Mouse (Mus musculus) kidney, postnatal 4 days (tissue): ENCODE data around the gene Lbx2.

Source experiments
- DNase-seq, 2 experiments: peaks; one replicate each; pipeline ENCODE4 v3.0.0; 2021; ENCODE audit warnings: mixed read lengths in 2 of 2

Lbx2 gene

DNA sequence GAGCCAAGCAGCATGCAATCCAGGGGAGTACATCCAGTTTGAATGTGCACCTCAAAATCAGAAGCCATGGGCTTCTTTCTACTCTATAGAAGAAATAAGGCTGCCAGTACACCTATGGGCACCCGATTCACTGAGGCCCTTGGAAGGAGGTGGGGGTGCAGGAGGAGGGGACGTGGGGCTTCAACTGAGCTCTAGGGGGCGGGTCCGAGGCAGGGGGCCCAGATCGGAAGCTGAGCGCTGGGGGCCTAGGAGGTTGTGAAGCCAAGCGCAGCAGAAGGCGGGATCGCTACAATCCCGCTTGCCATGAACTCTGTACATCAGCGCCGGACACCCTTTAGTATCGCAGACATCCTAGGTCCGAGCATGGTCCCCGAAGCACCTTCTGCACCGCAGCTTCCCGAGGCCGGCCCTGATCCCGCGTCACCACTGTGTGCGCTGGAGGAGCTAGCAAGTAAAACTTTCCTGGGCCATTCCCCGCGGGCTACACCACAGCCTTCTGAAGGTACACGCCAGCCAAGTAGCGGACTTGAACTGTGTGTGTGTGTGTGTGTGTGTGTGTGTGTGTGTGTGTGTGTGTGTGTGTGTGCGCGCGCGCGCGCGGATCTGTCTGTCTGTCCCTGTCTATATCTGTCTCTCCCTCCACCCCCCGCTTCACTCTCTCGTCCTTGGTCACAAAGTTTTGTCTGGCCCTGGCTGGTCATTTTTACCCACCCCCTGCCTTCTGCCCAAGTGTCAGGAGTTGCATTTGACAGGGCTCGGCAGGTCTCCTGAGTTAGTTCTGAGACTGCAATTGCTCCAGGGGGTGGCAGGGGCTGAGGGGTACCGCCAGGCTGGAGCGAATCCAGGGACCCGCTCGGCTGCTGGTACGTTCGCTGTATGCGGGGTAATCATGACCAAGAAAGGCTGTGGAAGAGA, at the start of gene Lbx2:
Gene Lbx2, plus strand, starts transcription at position 247 of the 915 bp plus-strand sequence.
- DNase-seq, result peak; percentile 34 to 49

DNA sequence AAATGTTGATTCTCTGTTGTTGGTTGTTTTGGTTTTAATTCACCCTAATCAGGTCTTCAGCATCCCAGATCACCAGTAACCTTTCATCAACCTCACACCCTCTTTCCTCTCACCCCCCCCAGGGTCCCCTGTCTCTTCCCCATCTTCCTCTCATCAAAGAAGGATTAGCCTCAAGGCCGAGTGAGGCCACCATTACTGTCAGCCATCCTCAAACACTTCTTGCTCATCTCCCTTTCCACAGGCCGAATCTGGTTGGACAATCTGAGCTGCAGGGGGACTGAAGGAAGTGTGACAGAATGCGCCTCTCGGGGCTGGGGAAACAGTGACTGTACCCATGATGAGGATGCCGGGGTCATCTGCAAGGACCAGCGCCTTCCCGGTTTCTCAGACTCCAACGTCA, 49.0 kb upstream of the Lbx2 start:
- no peak for DNase-seq

DNA sequence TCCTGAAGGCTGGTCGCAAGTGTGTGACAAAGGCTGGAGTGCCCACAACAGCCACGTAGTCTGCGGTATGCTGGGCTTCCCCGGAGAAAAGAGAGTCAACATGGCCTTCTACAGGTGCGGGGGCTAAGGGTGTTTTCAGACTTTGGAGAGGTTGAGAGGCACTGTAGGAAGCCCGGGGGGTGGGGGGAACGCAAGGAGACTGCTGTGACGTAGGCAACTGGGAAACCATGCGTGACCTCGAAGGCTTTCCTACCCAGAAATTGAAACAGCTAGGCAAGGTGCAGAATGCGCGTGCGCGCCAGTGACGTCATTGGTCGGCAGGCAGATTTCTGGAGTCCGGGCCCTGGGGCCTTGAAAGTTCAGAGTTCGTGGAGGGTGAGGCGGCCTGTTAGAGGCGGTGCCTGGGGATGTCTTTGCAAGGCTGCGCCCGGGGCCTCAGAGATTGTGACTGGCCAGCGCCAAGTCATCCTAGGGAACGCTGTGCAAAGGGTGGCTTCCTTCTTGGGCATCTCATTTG, 47.6 kb upstream of the Lbx2 start:
- peak; percentile 93 to 94 for DNase-seq

DNA sequence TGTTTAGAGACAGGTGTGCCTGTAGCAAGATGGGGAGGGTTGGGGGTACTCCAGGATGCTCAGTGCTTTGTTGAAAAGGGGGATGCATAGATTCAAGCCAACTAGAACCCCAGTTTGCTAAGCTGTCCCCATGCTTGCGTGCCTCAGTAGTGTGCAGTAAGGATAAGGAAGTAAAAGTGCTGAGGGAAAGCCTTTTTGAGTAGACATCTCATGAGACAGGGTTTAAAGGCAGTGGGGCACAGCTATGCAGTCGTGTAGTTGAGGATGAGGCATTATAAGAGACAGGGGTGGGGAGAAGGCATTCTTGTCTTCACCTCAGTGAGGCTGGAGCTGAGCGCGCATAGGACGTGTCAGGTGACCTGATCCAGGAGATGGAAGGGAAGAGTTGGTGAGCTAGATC, 45.6 kb upstream of the Lbx2 start:
- no peak for DNase-seq

DNA sequence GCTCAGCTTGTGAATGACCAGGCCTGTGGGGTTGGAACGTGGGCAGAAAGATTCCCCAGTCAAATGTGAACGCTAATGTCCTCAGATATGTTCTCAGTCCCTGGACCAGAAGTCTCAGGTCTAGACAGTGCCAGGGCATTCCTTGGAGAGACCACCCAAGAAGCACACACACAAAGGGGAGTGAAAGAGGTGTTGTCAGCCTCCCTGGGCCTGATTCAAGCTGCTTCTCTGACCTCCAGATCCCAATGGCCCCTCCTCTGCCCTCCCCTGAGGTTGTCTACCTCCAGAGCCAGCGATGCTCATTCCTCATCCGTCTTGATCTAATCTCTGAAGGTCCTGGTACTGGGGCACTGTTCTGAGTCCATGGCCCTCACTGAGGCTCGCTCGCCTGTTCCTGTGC, 42.6 kb upstream of the Lbx2 start:
- DNase-seq, result no peak

DNA sequence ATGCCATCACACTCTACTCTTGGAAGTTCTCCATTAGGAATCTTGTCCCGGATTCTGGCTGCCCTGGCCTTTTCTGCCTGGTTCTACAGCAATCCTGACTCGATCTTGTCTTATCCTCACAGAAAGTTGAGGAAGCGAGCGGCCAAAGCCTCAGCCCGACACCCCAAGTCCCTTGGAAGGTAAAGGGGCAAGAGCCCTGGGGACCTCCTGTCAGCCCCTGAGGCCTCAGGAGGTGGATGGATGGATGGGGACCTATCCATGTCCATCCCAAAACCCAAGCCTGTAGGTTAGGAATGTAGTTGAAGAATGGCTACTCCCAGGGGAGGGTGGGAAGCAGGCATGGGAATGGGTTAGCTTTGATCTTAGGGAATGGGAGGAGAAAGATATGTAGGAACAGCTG, 42.2 kb upstream of the Lbx2 start:
- no peak for DNase-seq

DNA sequence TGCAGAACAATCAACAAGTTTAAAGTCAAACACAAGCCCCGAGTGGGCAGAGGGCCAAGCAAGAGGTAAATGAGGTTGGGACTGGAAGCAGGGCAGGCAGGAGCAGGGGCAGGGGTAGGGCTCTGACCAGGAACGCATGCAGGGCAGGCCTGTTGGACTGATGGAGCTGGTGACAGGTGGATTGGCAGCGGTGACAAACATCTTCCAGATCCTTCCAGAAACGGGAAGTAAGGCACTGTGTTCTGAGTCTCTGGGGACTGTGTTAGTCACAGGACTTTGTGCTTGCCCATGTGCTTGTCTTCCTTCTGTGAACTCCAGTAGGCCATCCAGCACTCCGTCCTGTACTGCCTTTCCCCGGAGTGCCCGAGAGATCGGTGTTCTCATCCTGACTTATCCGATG, 41.4 kb upstream of the Lbx2 start:
- DNase-seq, result no peak

DNA sequence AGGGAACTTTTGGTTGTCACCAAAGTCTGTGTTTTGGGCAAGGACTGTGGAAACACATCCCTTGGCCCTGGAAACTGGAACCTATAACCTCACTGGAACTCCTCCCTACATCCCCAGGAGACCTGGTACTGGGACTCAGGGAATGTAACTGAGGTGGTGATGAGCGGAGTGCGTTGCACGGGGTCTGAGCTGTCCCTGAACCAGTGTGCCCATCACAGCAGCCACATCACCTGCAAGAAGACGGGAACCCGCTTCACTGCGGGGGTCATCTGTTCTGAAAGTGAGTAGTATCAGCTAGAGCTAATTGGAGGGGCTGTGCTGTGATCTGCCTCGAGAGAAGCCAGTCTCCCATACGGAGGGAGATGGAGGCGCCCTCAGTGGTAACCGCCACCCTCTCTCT, 36.8 kb upstream of the Lbx2 start:
- no peak for DNase-seq

DNA sequence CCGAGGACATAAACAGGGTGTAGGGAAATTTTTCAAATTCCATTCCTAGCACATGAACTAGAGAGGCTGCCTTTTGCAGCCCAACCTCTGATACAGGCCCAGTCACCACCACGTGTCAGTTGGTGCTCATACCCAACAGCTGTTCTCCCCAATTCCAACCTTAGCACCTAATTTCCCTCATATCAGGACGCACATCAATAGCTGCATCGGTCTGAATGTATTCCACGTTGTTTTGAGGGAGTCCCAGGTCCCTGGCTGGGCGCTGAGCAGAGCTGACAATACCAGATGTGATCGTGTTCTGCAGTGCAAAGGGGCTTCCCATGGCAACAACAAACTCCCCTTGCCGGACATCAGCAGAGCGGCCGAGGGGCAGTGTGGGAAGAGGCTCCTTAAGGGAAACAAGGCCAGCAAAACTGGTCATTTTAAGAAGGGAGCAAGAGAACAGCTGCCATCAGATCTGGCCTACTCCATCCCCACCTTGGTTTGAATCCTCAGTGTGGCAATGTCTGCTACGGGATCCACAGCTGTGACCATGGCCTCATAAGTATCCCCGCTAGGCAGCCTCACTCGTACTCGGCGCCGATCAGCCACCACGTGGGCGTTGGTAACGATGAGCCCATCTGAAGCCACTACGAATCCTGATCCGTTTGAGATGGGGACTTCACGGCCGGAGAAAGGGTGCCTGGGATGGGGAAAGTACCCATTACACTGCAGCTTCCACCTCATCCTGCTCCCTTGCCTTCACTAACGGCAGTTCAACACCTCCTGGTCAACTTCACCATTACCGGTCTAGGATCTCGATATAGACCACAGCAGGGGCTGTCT, 32.8 kb upstream of the Lbx2 start:
- peak; percentile 47 to 60 for DNase-seq

DNA sequence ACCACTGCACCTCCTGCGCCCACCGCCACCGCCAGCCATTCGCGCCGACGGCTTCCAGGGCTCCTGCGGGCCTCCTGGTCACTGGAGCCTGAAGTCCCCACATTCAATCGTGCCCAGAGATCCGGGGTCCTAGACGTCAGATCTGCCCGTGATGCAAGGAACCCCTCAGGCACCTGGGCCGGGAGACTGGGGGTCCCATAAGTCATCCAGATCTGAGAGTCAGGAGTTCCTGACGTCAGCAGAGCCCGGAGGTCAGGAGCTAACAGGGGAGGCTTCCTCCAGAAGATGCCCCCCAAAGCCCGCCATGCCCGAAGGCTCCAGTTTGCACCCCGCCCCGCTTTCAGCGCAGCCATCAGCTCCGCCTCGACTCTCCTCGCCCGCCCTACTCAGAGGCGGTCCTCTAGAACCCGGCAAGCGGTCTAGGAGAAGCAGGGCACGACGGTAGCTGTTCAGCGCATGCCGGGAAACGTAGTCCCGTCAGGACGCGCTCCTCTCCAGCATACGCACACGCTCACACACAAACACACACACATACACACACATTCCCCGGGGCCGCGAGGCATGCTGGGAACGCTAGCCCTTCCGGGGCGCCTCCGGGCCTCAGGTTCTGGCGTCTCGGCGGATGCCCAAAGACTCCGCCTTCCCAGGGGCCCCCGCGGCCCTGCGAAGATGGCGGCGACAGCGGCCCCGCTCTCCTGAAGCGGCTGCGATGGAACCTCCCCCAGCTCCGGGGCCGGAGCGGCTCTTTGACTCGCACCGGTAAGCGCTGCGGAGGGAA, 31.9 kb upstream of the Lbx2 start, which contains the start of gene Aup1:
Gene Aup1, plus strand, starts transcription at position 448 of the 778 bp plus-strand sequence.
- peak; percentile 95 to 97 for DNase-seq

DNA sequence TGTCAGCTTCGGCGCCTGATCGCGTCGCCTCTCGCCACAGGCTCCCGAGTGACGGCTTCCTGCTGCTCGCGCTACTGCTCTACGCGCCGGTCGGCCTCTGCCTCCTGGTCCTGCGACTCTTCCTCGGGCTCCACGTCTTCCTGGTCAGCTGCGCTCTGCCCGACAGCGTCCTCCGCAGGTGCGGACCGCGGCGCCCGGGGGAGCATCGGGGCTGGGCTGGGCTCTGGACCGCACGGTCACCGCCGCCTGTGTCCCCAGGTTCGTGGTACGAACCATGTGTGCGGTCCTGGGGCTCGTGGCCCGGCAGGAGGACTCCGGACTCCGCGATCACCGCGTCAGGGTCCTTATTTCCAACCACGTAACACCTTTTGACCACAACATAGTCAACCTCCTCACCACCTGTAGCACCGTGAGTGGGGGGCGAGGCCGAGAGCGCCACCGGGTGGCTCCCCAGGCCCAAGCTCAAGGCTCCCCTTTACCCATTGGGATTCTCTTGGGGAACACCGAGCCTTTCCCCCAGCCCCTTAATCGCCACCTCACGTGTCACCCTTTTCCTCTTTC, 31.2 kb upstream of the Lbx2 start, which contains the start of gene Htra2:
Gene Htra2, minus strand, starts transcription at position 403 of the 561 bp plus-strand sequence.
- DNase-seq, result peak; percentile 43 to 67

DNA sequence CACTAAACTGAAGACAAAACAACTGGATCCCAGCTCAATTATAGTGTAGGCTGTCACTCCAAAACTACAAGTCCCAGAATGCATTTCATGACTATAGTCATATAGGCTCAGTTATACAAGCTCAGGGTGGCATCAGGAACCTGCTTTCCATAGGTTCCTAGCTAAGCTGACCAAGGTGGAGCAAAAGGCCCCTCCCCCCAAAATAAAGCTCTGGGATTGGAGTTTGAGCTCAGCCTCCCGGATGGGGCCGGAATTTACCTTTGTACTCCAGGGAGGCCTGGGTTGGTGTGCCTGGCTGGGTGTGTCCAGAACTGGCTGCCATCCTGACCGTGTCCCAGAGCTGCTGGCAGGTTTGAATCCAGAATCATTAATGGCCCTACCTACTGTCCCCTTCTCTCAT, 28.4 kb upstream of the Lbx2 start, which contains the start of gene Dqx1:
Gene Dqx1, plus strand, starts transcription at position 55 of the 400 bp plus-strand sequence.
- peak; percentile 50 to 73 for DNase-seq

DNA sequence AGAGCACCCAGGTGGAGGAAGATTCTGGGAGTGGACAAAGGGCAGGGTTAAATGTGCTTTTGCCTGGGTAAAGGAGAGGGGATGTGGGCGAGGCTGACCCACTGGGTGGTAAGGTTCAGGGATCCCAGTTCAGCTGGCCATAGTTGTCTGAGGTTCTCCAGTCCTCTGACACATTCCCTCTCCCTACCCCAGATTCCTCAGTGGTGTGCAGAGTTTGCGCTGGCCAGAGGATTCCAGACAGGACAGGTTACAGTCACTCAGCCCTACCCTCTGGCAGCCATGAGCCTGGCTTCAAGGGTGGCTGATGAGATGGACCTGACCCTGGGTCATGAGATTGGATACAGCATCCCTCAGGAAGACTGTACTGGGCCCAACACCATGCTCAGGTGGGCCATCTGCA, 27.4 kb upstream of the Lbx2 start:
- no peak for DNase-seq

DNA sequence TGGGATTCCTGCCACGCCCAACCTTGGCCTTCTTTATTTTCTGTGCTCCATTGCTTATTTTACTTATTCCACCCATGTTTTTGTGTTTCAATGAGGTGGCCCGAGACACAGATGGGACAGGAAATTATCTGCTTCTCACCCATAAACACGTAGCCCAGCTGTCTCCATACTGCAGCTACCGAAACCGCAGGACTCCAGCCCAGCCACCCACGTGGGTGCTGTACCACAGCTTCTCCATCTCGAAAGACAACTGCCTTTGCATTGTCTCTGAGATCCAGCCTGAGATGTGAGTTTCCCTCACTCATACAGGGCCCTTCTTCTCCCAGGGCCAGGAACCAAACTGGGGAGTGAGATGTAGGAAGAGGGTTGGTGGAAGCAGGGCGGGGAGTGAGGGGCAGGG, 20.2 kb upstream of the Lbx2 start:
- no peak for DNase-seq

DNA sequence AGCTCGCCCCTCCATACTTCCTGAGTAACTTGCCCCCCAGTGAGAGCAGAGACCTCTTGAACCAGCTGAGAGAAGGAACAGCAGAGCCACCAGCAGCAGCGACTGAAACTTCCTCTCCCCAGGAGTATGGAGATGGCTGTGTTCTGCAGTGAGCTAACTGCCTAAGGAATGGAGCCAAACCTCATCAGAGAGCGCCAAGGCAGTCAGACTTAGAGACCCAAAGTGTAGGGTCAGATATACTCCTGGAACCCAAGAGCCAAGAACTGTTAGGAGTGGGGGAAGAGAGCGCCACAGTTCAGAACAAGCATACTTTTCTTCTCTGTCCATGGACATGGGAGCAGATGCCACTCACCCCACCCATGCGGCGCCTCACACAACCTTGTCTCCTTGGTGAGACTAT, 19.7 kb upstream of the Lbx2 start:
- DNase-seq, result no peak

DNA sequence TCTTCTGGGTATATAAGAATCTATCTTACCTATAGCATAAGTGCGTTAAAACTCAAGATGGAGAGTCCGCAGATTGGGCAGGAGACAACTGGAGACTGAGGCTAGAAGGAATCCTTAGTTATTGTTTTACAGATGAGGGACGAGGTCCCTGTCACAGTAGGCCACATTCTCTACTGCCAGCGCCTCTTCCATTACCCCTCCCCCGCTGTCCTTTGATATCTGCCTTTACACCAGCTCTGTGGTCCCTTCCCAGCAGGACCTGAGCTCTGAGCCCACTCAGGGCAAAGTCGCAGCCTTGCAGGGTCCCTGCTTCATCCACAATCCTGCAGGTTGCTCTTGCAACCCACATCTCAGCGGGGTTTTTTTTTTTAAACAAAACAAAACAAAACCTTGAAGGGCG, 17.9 kb upstream of the Lbx2 start:
- no peak for DNase-seq

DNA sequence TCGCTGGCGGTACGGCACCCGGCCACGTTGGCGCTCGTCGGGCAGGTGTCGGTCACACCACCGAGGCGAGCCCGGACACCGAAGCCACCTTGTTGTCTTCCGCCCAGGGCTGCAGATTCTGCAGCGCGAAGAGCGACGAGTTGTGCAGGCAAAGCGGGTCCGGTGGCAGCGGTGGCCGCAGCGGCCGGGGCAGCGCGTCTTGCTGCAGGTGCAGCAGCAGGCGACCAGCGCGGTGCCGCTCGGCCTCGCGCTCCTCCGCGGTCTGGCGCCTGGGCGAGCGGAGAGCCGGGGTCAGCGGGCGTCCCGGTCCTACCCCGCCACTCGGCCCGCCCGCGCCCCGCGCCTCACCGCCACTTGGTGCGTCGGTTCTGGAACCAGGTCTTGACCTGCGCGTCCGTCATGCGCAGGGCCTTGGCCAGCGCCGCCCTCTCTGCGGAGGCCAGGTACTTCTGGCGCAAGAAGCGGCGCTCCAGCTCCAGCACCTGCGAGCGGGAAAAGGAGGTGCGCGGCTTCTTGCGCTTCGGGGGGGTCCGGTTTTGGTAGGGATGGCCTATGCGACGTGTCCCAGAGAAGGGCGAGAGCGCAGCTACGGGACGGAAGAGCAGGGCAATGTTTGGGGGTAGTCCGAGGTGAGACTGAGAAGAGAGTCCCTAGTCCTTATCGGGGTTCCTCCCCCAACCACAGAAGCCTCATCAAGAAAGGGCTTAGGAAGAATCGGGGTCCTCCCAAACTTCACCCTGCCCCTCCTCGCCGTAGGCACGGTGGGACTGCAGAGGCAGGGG, 17.3 kb upstream of the Lbx2 start:
- DNase-seq, result peak in 1 of 2 experiments; percentile 58

DNA sequence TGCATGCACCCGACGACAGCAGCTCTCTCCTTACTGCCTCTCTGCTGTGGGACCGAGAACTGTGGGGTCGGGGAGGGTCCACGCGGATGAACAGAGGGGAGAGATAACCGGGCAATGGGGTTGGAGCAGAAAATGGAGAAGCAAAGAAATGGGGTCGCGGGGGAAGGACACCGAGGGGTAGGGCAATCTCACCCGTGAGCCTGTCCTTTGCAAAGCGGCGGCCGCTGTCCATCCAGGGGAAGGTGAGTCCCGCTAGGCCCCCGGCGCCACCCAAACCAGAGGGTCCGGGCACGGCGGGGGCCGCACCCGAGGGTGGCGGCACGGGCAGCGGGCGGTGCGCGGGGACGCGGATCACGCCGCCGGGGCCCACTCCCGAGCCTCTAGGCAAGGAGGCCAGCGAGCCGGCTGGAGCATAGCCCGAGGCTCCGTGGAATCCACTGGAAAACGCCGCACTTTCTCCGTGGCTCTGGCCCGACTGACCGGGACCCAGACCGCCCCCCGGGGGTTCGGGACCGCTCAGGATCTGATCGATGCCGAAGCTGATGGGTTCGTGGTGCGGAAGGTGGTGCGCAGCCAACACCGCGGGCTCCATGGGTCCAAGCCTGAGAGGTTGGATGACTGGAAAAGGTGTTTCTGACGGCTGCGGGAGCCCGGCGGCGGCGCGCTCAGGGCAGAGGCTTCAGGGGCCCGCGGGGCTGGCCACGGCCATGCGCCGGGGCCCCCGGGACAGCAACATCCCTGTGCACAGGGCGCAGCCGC, 16.5 kb upstream of the Lbx2 start:
- DNase-seq, result peak in 1 of 2 experiments; percentile 47

DNA sequence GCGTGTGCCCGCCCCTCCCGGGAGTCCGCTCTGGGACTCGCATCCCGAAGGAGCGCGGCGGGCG, 16.1 kb upstream of the Lbx2 start, which contains the start of gene Tlx2:
Gene Tlx2, minus strand, starts transcription at position 47 of the 64 bp plus-strand sequence.
- DNase-seq, result no peak

DNA sequence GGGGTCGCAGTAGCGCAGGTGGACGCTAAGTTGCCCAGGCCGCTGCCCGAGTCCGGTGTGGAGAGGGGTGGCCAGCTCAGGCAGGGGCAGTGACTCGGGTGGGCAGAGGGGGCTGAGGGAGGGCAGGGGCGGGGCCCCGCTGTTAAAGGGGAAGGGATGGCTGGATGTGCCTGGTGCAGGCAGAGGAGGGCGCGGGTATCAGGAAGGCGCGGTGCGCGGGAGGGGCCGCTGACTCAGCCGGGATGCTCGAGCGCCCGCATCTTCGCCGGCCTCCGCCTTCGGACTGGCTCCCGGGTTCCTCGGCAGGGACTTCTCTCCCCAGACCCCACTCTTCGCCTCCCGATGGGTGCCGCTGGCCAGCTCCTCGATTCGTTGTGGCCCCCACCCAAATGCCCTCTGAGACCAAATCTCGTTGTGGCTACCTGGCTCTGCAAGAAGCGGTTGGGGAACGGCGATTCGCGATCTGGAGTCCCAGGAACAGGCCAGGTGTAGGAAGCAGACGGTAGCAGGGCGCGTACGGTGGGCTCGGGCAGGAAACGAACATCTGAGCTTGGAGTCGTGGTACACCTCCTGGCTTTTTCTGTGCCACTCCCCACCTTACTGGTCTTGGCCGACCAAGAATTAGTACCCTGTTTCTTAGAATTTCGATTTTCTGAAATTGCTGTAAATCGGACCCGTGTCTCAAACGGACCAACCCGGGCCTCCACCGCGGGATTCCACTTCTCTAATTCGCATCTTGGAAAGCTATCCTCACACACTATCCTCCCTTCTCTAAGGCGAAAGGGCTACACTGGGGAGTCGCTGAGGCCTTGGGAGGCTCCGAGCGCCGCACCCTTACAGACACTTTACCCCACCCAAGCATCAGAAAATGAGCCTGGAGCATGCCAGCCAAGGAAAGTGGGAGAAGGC, 15.6 kb upstream of the Lbx2 start:
- DNase-seq, result peak; percentile 46 to 71
